ENCODE assay signal across 20 mouse cellular contexts in the genomic region with DNA sequence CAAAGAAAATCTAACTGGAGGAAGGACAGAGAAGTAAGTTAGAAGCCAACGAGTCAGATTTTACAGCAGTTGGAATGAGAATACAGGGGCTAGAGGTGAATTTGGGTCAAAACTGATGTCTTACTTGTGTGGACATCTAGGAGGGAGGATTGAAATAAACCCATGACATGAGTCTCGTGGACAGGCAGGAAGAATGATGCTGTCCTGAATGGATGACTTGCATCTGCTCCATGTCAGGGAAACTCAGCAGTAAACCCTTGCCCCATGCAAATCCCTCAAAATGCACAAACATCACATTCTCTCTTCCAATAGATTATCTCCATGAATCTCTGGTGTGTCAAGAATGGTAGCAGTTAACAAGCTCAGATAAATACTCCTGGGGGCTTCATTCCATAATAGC.
DNase-seq lines count a peak whose midpoint lies in the region; ATAC-seq lines count a peak whose summit lies in the region.
"Had no signal": no experiment of that assay in that cellular context is flagged by ENCODE, and none has a peak within 500 bp of the region (broad histone marks: within the 10 kb centered on the region; RNA-seq: fewer than 3 reads in every experiment).

No protein-coding gene starts in this region.

- H3K9ac ChIP-seq in kidney, embryonic 15.5 days = no peak overlapping the region
- H3K9ac ChIP-seq: embryonic facial prominence, embryonic 12.5 days; forebrain, embryonic 13.5 days; forebrain, embryonic 15.5 days had no signal

- peaks cover 3% of the 10 kb centered on the region; the same call in 1 of the 2 replicates for H3K27me3 ChIP-seq in kidney, embryonic 15.5 days
- H3K27me3 ChIP-seq: embryonic facial prominence, embryonic 12.5 days; forebrain, embryonic 13.5 days; forebrain, embryonic 15.5 days had no signal

- no peaks in the 10 kb centered on the region for H3K36me3 ChIP-seq in kidney, embryonic 15.5 days
- H3K36me3 ChIP-seq: embryonic facial prominence, embryonic 10.5 days; embryonic facial prominence, embryonic 12.5 days; forebrain, embryonic 15.5 days had no signal

- H3K27ac ChIP-seq in kidney, embryonic 15.5 days = no peak overlapping the region
- H3K27ac ChIP-seq: embryonic facial prominence, embryonic 10.5 days; embryonic facial prominence, embryonic 12.5 days; forebrain, embryonic 13.5 days; forebrain, embryonic 15.5 days had no signal

- H3K4me1 ChIP-seq in kidney, embryonic 15.5 days = no peaks in the 10 kb centered on the region
- H3K4me1 ChIP-seq: embryonic facial prominence, embryonic 12.5 days; forebrain, embryonic 13.5 days; forebrain, embryonic 15.5 days had no signal

- H3K4me2 ChIP-seq in kidney, embryonic 15.5 days = no peak overlapping the region
- H3K4me2 ChIP-seq: embryonic facial prominence, embryonic 12.5 days; forebrain, embryonic 13.5 days; forebrain, embryonic 15.5 days had no signal

- 51% methylated on average over 2 of the region's 2 CpGs for WGBS in kidney, embryonic 15.5 days

- no peak overlapping the region for H3K4me3 ChIP-seq in kidney, embryonic 15.5 days (replicated peaks)
- H3K4me3 ChIP-seq: embryonic facial prominence, embryonic 10.5 days; embryonic facial prominence, embryonic 12.5 days; forebrain, embryonic 13.5 days; forebrain, embryonic 15.5 days had no signal

- no peaks in the 10 kb centered on the region for H3K9me3 ChIP-seq in kidney, embryonic 15.5 days (replicated peaks)
- H3K9me3 ChIP-seq: embryonic facial prominence, embryonic 10.5 days; embryonic facial prominence, embryonic 12.5 days; forebrain, embryonic 13.5 days; forebrain, embryonic 15.5 days had no signal

- ATAC-seq in kidney, embryonic 15.5 days (replicated peaks; ENCODE audit: low FRiP score) = 0 out of 2 replicates have a peak, but pooled peaks have one; percentile 56
- ATAC-seq: forebrain, embryonic 13.5 days; forebrain, embryonic 15.5 days had no signal

- DNase-seq in kidney, adult 9 months = peak; percentile 7
- DNase-seq in kidney, postnatal 25 days = no peak
- DNase-seq in kidney, adult 11 months = no peak
- peak; percentile 50 for DNase-seq in kidney, postnatal 10 days
- no peak for DNase-seq in kidney, adult 8-10 months
- DNase-seq in kidney, postnatal 4 days = peak; percentile 15 to 32
- no peak for DNase-seq in heart, adult 11 months
- DNase-seq: adrenal gland, adult 2 months; adrenal gland, postnatal 10 days; adrenal gland, postnatal 25 days; cerebellum, adult 11 months; cerebellum, adult 18-20 months; cerebellum, adult 8-10 months; cerebellum, adult 9-11 months; cerebellum, postnatal 14 days had no signal

Comparison
In these comparisons a context has a peak if more than half of its experiments do, and no peak if none do; other contexts are left out.
1. DNase-seq: peak in kidney, adult 9 months (single experiment), kidney, postnatal 10 days (single experiment) and kidney, postnatal 4 days (2 of 2); none in kidney, postnatal 25 days (0 of 2), kidney, adult 11 months (single experiment), kidney, adult 8-10 months (0 of 2) and heart, adult 11 months (single experiment).